Mouse (Mus musculus) ES-Bruce4 (cell line): Measurements from ENCODE around the gene Smim20. TPM values are rescaled to one million over a fixed set of nuclear protein-coding genes. Genes with fewer than 3 reads are reported as not detected.

ENCODE experiments used
- H3K27ac ChIP-seq: 2 replicates; pipeline ENCODE4 v1.5.1; 2012; ENCODE audit warnings: low read length, inconsistent platforms; ENCODE audit not compliant: insufficient read depth
- H3K27me3 ChIP-seq: 2 replicates; pipeline ENCODE4 v1.6.1; 2012; ENCODE audit warnings: mild to moderate bottlenecking, low read length, inconsistent platforms; ENCODE audit not compliant: control insufficient read depth, poor library complexity, insufficient read depth, severe bottlenecking
- H3K36me3 ChIP-seq: 2 replicates; pipeline ENCODE4 v1.6.1; 2012; ENCODE audit warnings: inconsistent platforms, mild to moderate bottlenecking, low read length, moderate library complexity; ENCODE audit not compliant: control insufficient read depth, poor library complexity, insufficient read depth, severe bottlenecking
- H3K4me1 ChIP-seq: one replicate; pipeline ENCODE4 v1.8.1; 2011; ENCODE audit warnings: low read length; ENCODE audit not compliant: control insufficient read depth, insufficient read depth
- H3K4me3 ChIP-seq: 2 replicates; pipeline ENCODE4 v1.5.1; 2011; ENCODE audit warnings: low read depth, mild to moderate bottlenecking, low read length
- H3K9ac ChIP-seq: 2 replicates; pipeline ENCODE4 v1.6.1; 2012; ENCODE audit warnings: low read depth, mild to moderate bottlenecking, inconsistent platforms; ENCODE audit not compliant: poor library complexity, severe bottlenecking
- H3K9me3 ChIP-seq: replicated peaks from 2 replicates; pipeline ENCODE4 v1.6.1; 2012; ENCODE audit warnings: mild to moderate bottlenecking, low read length, inconsistent platforms; ENCODE audit not compliant: control insufficient read depth, poor library complexity, insufficient read depth, severe bottlenecking
- CTCF ChIP-seq: IDR thresholded peaks from one replicate; pipeline ENCODE4 v1.8.1; 2011; ENCODE audit warnings: low read depth, low read length
- EP300 ChIP-seq: IDR thresholded peaks from 2 replicates; pipeline ENCODE4 v1.6.1; 2011; ENCODE audit warnings: low read depth, low read length; ENCODE audit not compliant: insufficient read depth
- POLR2A ChIP-seq: IDR thresholded peaks from one replicate; pipeline ENCODE4 v1.8.1; 2011; ENCODE audit warnings: low read length; ENCODE audit not compliant: insufficient read depth
- polyA plus RNA-seq: library from polyadenylated mRNA; stranded (reverse); fragments of >200 nt; gene quantifications from 2 replicates; pipeline ENCODE4 v1.2.4, GENCODE M21; 2011; ENCODE audit warnings: low read depth; ENCODE audit not compliant: missing spikeins, insufficient read depth, insufficient read length

Smim20 gene
- polyA plus RNA-seq, 1 experiment, result 20.0 TPM

DNA sequence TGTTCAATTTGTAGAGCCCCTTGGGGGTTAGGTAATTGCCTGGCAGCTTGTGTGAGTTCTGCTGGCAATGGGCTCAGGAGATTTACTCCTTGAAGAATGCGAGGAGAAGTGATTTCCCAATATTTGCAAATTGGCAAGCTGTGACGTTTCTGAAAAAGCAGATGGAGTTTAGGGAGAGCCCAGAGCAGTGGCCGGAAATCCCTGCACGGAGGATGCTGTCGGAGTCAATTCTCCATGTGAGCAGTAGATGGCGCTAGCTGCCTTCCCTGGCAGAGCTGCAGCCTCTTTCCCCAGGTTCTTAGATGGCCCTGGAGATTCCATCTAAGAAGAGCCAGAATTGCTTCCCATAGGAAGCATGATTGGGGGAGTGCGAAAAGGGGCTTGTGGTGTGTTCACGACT, 59.1 kb downstream of the Smim20 start:
- H3K4me1 ChIP-seq, result no peaks in the 10 kb centered on the region
- no peak overlapping the region for H3K27ac ChIP-seq
- no peaks in the 10 kb centered on the region for H3K9me3 ChIP-seq
- H3K36me3 ChIP-seq, result no peaks in the 10 kb centered on the region
- TF ChIP-seq POLR2A, result no peak
- TF ChIP-seq CTCF, result peak; percentile 97
- no peak overlapping the region for H3K9ac ChIP-seq
- no peak overlapping the region for H3K4me3 ChIP-seq
- H3K27me3 ChIP-seq, result no peaks in the 10 kb centered on the region

DNA sequence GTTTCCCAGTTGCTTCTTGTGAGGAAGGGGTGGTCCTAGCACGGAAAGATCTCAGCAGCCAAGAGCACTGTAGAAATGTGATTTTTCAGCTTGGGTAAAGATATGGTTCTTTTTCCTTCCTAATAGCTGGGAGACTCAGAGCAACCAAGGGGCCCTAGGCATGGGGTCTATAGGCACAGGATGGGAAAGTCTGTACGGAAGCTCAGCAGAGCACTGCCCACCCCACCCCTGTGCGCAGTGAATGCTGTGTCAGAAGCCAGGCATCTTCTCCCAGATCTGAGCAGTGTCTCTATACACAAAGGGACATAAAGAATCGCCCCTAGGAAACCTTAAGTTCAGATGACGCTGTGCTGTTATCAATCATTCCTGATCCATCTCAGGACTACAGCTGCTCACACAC, 59.6 kb downstream of the Smim20 start:
- Histone ChIP-seq H3K9me3 (no peaks in the 10 kb centered on the region), H3K4me3 (no peak overlapping the region), H3K4me1 (no peaks in the 10 kb centered on the region), H3K27ac (no peak overlapping the region), H3K36me3 (no peaks in the 10 kb centered on the region), H3K9ac (no peak overlapping the region), H3K27me3 (no peaks in the 10 kb centered on the region)
- no peak for TF ChIP-seq CTCF
- TF ChIP-seq POLR2A, result no peak
- no peak for TF ChIP-seq EP300

Other genes starting within 250 kb of the Smim20 start
- 1.4 and 1.8 TPM in 2 replicates for gene Slc34a2, start 229.0 kb upstream of the Smim20 start, polyA plus RNA-seq
- gene Sel1l3, start 53.2 kb upstream of the Smim20 start, polyA plus RNA-seq, result 6.1 and 6.2 TPM in 2 replicates
- gene Rbpj, start 199.1 kb downstream of the Smim20 start, polyA plus RNA-seq, result 323 and 339 TPM in 2 replicates